Mouse (Mus musculus): ENCODE results near the gene Dbr1. TPM values are rescaled to one million over a fixed set of nuclear protein-coding genes. Genes with fewer than 3 reads are reported as not detected.

Dbr1 gene
- polyA plus RNA-seq (2012; rRNA removed; ENCODE audit: low replicate concordance): 5.1 and 9.4 TPM in 2 replicates

DNA sequence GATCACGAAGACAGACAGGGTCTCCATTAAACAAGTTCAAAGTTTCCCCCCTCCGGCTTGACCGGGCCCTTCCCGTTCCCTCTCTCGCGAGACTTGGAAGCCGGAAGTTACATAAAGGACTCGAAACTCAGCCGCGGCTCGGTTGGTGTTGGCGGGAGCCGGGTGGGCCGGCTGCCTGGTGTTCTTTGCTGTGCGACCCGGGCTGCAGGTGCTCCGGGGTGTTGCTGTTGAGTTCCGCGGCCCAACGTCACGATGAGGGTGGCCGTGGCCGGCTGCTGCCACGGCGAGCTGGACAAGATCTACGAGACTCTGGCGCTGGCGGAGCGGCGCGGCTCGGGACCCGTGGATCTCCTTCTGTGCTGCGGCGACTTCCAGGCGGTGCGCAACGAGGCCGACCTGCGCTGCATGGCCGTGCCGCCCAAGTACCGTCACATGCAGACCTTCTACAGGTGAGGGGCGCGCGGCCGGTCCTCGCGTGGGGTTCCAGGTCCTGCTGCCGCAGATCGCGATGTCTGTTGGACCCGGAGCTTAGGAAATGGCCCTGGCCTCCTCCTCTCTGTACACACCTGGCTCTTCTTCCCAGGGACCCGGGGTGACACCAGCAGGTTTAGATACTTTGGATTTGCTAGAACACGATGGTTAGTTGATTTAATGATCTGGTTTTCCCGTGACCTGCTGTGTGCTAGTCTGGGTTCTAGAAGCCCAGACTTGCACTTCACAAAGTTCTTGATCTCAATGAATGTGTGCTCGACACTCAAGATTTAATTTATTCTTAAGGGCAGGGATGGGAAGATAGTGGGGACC, at the start of gene Dbr1:
Gene Dbr1 (plus strand): TSS at position 123 of the 804 bp plus-strand sequence.

DNA sequence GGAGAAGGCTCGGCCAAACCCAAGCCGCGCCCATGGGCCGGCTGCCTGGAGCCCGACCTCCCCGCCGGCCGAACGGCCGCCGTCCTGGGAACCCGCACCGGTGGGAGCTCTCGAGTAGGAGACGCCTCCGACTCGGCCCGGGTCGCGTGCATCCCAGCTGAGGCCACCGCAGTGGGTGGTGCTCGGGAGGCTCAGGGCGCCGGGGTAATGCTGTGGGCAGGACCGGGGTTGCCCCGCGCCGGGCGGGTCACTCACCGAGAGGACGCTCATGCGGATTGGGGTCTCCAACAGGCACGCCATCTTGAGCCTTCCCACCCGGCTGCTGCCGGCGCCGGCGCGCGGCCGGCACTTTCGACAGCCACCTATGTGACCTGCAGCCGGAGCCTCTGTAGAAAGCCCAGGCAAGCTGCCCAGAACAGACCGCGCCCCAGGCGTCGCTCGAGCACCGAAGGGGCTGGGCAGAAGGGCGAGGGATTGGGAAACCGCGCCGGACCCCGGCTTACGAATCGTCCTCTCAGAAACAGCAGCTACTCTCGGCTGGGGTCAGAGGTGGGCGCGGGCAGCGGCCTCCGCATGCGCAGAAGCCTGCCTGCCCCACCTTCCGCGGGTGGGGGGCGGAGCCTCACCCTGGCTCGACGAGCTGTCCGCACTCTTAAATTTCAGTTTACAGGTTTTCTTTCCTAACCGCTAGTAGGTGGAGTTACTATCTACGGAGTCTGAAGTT, 7.1 kb upstream of the Dbr1 start, which contains the start of gene Armc8:
Gene Armc8 (minus strand): TSS at position 553 of the 724 bp plus-strand sequence.

DNA sequence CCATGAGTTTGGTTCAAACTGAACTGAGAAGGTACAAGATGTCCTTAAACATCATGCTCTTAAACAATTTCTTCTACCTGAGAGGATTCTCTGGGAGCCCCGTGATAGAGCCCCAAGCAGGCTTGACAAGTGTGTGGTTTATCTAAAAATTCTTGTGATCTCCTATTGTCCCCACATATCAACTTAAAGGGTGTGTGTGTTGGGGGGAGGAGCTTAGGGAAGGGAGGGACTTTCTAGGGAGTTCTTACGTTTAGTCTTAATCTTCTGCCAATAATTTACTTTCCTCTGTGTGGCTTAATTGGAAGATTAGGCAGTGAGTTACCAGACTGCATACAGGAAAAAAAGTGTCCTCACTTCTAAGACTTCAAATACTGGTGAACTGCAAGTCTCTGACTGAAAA, 36.6 kb downstream of the Dbr1 start, which contains the start of gene A4gnt:
Gene A4gnt (plus strand): TSS at position 301 of the 400 bp plus-strand sequence.

DNA sequence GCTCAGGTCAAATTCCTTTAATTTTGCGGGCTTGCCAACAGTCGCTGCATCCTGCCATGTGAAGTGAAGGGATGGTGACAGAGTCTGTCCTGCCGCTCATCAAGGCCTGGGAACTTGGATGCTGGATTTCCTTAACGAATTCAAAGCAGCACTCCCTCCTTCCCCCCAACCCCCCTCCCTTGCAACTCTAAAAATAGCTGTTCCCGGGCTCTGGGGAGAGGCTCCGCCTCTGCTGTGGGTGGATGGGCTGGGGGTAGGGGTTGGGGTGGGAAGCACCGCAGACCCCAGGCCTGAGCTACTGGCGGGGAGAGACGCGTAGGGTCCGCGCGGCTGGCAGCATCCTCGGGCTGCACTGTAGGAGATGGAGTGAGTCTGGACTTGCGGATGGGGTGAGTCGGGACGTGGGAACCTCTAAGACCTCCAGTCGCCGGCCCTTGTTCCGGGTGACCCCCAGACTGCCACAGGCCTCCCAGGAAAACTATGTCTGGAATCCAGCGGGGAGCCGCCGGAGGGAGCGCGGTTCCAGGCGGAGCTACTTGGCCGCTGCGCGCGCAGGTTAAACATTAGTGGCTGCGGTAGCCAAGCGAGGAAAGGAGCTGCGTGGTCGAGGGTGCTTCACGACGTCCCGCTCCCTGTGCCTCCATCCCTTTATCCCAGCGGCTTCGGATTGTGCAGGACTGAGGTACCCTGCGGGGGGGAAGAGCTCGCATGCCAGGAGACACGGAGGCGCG, 53.8 kb downstream of the Dbr1 start, which contains the start of gene Dzip1l:
Gene Dzip1l (plus strand): TSS at position 216 of the 731 bp plus-strand sequence.

Other genes starting within 250 kb of the Dbr1 start
- gene Esyt3, start 217.2 kb upstream of the Dbr1 start, polyA plus RNA-seq (2012; rRNA removed; ENCODE audit: low replicate concordance): 0.52 and 6.4 TPM in 2 replicates
- gene Mras, start 138.4 kb upstream of the Dbr1 start, polyA plus RNA-seq (2012; rRNA removed; ENCODE audit: low replicate concordance): 17.6 and 60.7 TPM in 2 replicates
- not detected in 2 replicates for gene Nme9, start 124.3 kb upstream of the Dbr1 start, polyA plus RNA-seq (2012; rRNA removed; ENCODE audit: low replicate concordance)
- 14.3 and 15.9 TPM in 2 replicates for gene Armc8, start 6.9 kb upstream of the Dbr1 start, polyA plus RNA-seq (2012; rRNA removed; ENCODE audit: low replicate concordance)
- gene A4gnt, start 36.7 kb downstream of the Dbr1 start, polyA plus RNA-seq (2012; rRNA removed; ENCODE audit: low replicate concordance): not detected in 2 replicates
- 1.4 and 6.4 TPM in 2 replicates for gene Dzip1l, start 53.7 kb downstream of the Dbr1 start, polyA plus RNA-seq (2012; rRNA removed; ENCODE audit: low replicate concordance)
- gene Cldn18, start 141.5 kb downstream of the Dbr1 start, polyA plus RNA-seq (2012; rRNA removed; ENCODE audit: low replicate concordance): 0.14 TPM in 1 of 2 replicates, not detected in the other

Data from subcutaneous adipose tissue, adult 2 months (tissue).